Mouse (Mus musculus) Patski (cell line): ENCODE results near the gene Rtn2. TPM values are rescaled to one million over a fixed set of nuclear protein-coding genes. Genes with fewer than 3 reads are reported as not detected.

ENCODE experiments used
- ATAC-seq: fragments of 100-300 bp; one replicate; pipeline ENCODE4 v1.8.0; 2021
- CTCF ChIA-PET: fragments of 350-600 bp; sonication (Branson Sonifier 250); formaldehyde crosslinking; loops from one replicate; lab custom pipeline; 2022; ENCODE audit warnings: inconsistent platforms; lab: Charles Lee
- POLR2A ChIA-PET: fragments of 350-600 bp; sonication (Branson Sonifier 250); formaldehyde crosslinking; loops from one replicate; lab custom pipeline; 2022; ENCODE audit warnings: antibody characterized with exemption, inconsistent platforms; lab: Charles Lee
- DNase-seq: peaks from one replicate; pipeline ENCODE4 v3.0.0-alpha.2; 2011; ENCODE audit warnings: low read depth, low spot score
- H3K27me3 ChIP-seq: fragments of 371-371 bp; one replicate; pipeline ENCODE4 v1.5.1; 2021
- CTCF ChIP-seq: fragments of 100-300 bp; IDR thresholded peaks from one replicate; pipeline ENCODE4 v1.5.1; 2021
- in situ Hi-C: fragments of 300-500 bp; cut with MboI; formaldehyde crosslinking; loops from 3 replicates; pipeline ENCODE4 v1.11.1; 2018; ENCODE audit warnings: low pct_unique_long_range_greater_than_20kb, mixed read lengths
- polyA plus RNA-seq: library from polyadenylated mRNA; unstranded; gene quantifications from one replicate; pipeline ENCODE4 v1.2.3, GENCODE M21; 2021

Gene Rtn2
- polyA plus RNA-seq, 1 experiment from 2014 or later, result 4.0 TPM

DNA sequence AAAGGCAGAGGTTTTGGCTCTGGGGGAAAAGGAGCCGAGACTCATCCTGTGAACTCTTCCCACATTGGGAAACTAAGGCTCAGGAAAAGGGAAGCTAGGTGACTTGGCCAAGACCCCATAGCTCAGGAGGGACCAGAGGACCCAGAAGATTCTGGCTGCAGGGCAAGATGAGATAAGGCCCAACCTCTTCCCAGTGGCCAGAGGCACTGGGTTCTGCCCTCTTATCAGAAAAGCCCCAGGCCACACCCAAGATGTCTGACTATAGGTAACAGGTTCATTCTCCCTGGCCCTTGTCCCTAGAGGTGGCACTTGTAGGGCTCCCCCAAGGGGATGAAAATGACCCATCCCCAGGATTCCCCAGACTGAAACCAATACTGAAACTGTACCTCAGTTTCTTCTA, 35.6 kb upstream of the Rtn2 start:
- H3K27me3 ChIP-seq, result no peaks in the 10 kb centered on the region
- ATAC-seq (no peak), DNase-seq (no peak)
- POLR2A ChIA-PET, result interaction anchor here (1.2 kb wide), 1 partner anchor 21 kb away, joined by 3 read pairs; no protein-coding TSS in a partner anchor
- in situ Hi-C loops, result no loop called here
- no peak for TF ChIP-seq CTCF
- CTCF ChIA-PET, result interaction anchor here (0.9 to 1.5 kb wide), 3 partner anchors 10 to 117 kb away, joined by 3 to 7 read pairs (median 4); no protein-coding TSS in a partner anchor

DNA sequence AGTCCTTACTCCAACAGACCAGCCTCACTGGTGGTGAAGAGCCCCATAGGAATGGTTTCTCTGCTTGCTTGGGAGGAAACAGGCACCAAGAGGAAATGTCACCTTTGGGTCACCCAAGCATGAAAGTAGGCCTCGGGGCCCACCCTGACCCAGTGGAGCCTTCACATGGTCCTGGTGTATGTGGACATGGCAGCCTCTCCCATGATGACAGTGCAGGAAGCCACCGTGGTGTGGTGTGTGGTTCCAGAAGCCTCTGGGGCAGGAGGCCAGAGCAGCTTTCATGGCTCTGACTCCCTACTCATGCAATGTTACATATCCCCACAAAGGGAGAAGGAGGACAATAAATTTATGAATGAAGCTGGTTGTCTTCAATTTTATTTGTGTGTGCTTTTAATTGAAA, 34.9 kb upstream of the Rtn2 start:
- in situ Hi-C loops, result no loop called here
- no peak for DNase-seq
- CTCF ChIA-PET, result interaction anchor here (0.9 to 1.5 kb wide), 3 partner anchors 9 to 116 kb away, joined by 3 to 7 read pairs (median 4); no protein-coding TSS in a partner anchor
- POLR2A ChIA-PET, result interaction anchor here (1.2 kb wide), 1 partner anchor 20 kb away, joined by 3 read pairs; no protein-coding TSS in a partner anchor
- ATAC-seq, result no peak
- TF ChIP-seq CTCF, result no peak
- H3K27me3 ChIP-seq, result no peaks in the 10 kb centered on the region

DNA sequence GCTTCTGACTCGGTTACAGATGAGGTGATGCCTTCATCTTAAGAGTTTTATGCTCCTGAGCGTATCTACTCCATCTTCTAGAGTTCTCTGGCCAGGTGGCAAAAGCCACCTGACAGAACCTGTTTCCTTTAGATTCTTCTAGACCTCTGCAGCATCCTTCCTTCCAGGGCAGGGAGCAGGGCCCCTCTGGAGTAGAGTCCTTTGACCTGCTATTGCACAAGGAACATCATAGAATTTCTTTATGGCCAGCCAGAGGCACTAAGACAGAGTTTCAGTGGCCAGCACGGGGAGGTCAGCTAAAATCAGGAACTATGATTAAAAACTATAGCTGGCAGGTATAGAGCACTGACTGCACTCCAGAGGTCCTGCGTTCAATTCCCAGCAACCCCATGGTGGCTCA, 30.3 kb upstream of the Rtn2 start:
- no peak for ATAC-seq
- in situ Hi-C loops, result no loop called here

DNA sequence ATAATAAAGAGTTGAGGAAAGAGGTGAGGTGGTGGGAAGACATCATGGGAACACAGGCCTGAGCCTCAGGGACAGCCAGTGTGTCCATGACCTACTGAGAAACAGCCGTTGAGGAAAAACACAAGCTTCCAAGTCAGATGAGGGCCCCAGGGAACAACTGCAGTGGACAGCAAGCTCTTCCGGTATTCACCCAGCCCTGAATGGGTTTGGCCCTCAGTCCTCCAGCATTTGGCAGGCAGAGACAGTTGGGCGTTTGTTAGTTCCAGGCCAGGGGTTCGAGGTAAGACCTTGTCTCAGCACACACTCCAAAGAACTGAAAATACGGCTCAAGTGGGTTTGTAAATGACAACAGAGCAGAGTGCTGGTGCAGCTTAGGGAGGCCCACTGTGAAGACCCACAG, 29.0 kb upstream of the Rtn2 start:
- ATAC-seq (no peak), DNase-seq (no peak)
- no peak for TF ChIP-seq CTCF
- in situ Hi-C loops, result no loop called here
- POLR2A ChIA-PET, result interaction anchor here (0.7 to 1.5 kb wide), 4 partner anchors 11 to 16 kb away, joined by 3 to 11 read pairs (median 6); no protein-coding TSS in a partner anchor
- CTCF ChIA-PET, result interaction anchor here (2.8 to 3.0 kb wide), 2 partner anchors 14 to 28 kb away, joined by 7 to 15 read pairs; no protein-coding TSS in a partner anchor
- no peaks in the 10 kb centered on the region for H3K27me3 ChIP-seq

More for the DNA sequence above, 30.3 kb upstream of the Rtn2 start:
- POLR2A ChIA-PET, result interaction anchor here (1.5 kb wide), 1 partner anchor 18 kb away, joined by 6 read pairs; no protein-coding TSS in a partner anchor
- CTCF ChIA-PET, result interaction anchor here (2.8 to 3.0 kb wide), 2 partner anchors 12 to 29 kb away, joined by 7 to 15 read pairs; no protein-coding TSS in a partner anchor
- no peak for TF ChIP-seq CTCF
- no peak for DNase-seq
- no peaks in the 10 kb centered on the region for H3K27me3 ChIP-seq

DNA sequence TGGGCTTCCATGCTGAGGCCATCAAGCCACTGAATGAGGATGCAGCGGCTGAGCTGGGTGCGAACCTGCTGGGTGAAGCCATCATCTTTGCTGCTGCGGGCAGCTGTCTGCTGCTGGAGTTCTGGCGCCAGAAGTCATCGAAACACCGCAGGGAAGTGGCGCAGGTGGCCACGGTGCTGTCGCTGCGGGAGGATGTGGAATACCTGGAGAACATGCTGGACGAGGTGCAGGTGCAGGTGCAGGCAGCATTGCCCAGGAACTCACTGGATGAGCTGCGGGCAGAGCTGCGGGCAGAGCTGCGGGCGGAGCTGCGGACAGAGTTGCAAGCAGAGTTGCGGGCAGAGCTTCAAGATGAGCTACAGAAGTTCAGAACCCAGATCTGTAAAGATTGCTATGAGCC, 27.0 kb upstream of the Rtn2 start:
- in situ Hi-C loops, result no loop called here

DNA sequence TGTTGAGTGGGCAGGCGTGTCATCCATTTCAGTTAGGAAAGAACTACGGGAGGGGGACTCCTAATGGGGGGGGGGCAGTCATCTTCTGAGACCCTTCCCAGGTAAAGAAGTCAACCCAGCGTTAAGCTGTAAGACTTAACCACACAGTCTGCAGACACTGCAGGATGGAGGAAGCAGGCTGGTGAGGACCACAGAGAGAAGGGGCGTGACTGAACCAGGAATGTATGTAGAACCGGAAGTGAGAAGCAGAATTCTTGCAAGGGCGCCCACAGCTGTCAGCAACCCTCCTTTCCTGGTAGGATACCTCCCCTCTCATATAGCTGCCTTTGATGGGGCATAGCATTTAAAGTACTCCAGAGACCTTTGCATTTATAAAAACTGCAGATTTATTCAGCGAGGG, 25.9 kb upstream of the Rtn2 start:
- H3K27me3 ChIP-seq, result no peaks in the 10 kb centered on the region
- ATAC-seq (no peak), DNase-seq (no peak)
- in situ Hi-C loops, result no loop called here
- POLR2A ChIA-PET, result interaction anchor here (0.8 kb wide), 1 partner anchor 10 kb away, joined by 3 read pairs; no protein-coding TSS in a partner anchor
- CTCF ChIA-PET, result interaction anchor here (1.1 to 2.2 kb wide), 3 partner anchors 10 to 17 kb away, joined by 3 to 7 read pairs (median 5); no protein-coding TSS in a partner anchor
- TF ChIP-seq CTCF, result no peak

More for the DNA sequence above, 27.0 kb upstream of the Rtn2 start:
- no peak for TF ChIP-seq CTCF
- no peaks in the 10 kb centered on the region for H3K27me3 ChIP-seq
- ChIA-PET POLR2A (interaction anchor here (0.7 kb wide), 1 partner anchor 13 kb away, joined by 4 read pairs; no protein-coding TSS in a partner anchor), CTCF (interaction anchor here (1.1 to 2.2 kb wide), 3 partner anchors 8 to 16 kb away, joined by 3 to 7 read pairs (median 5); no protein-coding TSS in a partner anchor)
- ATAC-seq (no peak), DNase-seq (no peak)

DNA sequence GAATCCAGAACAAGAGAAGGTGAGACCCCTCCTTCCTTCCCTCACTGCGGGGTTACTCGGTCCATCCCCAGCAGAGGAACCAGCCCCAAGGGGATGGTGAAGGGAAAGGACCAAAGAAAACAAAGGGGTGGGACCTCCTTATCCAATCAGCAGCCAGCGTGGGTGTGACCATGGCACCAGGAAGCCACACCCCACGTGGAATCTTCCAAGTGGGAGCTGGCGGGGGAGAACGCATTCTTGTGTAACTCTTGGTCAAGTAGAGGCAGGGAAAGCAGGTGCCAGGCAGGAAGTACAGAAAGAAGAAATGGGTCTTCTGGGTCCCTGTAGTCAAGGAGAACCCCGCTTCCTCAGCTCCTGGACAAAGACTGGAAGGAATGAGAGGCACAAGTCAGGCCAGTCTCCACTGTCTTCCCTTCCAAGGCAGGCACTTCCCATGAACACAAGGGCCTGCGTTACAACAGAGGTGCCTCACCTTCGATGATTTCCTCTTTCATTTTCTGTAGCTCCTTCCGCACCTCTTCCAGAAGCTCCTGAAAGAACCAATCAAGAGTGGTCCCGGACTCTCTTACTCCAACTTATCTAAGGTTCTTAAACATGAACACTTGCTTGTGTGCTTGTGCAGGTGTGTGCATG, 24.9 kb upstream of the Rtn2 start:
- POLR2A ChIA-PET, result interaction anchor here (0.5 to 2.3 kb wide), 3 partner anchors 9 to 13 kb away, joined by 3 to 9 read pairs (median 3); no protein-coding TSS in a partner anchor
- no peak for DNase-seq
- CTCF ChIA-PET, result interaction anchor here (2.2 to 3.2 kb wide), 2 partner anchors 10 to 18 kb away, joined by 7 to 17 read pairs; no protein-coding TSS in a partner anchor
- in situ Hi-C loops, result no loop called here
- no peak for TF ChIP-seq CTCF
- no peaks in the 10 kb centered on the region for H3K27me3 ChIP-seq
- ATAC-seq, result no peak

DNA sequence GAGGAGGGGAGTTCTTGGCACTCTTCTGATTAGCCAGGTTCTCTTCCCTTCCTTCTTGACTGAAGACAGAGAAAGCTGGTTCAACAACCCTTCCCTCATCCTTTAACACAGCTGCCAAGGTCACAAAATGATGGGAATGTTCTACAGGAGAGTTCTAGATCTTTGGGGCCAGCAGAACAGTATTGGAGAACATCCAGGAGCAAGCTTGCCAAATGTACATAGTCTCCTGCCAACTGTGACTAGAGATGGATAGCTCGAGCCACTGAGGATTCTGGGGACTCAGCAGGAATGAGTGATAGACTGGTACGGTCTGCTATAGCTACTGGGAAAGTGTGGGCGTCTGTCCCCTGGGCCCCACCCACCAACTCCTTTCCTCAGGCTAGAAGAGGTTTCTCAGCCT, 24.1 kb upstream of the Rtn2 start:
- POLR2A ChIA-PET, result interaction anchor here (0.5 to 2.3 kb wide), 2 partner anchors 12 kb away, joined by 3 to 9 read pairs; no protein-coding TSS in a partner anchor
- CTCF ChIA-PET, result interaction anchor here (1.0 to 3.2 kb wide), 2 partner anchors 9 to 19 kb away, joined by 3 to 17 read pairs; no protein-coding TSS in a partner anchor
- DNase-seq (no peak), ATAC-seq (no peak)
- no peaks in the 10 kb centered on the region for H3K27me3 ChIP-seq
- in situ Hi-C loops, result no loop called here
- TF ChIP-seq CTCF, result no peak

DNA sequence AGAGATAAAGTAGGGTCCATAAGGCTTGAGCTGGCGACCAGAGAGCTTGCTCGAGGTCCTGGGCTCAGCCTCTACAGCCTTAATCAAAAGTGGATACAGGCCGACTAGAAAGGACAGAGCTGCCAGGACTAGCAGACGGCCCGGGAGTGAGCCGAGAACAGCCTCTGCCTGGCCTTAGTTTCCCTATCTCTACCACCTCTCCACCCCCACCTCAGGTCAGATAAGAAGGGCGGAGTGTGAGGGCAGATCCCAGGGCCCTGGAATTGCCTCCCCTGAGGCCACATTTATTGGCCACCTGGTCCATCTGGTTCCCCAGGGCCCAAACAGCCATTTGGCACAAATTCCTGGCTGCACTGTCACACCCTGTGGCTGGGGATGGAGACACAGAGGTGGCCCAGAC, 17.3 kb upstream of the Rtn2 start:
- in situ Hi-C loops, result no loop called here
- H3K27me3 ChIP-seq, result no peaks in the 10 kb centered on the region
- no peak for TF ChIP-seq CTCF
- CTCF ChIA-PET, result no interaction called here
- ATAC-seq (no peak), DNase-seq (no peak)
- POLR2A ChIA-PET, result interaction anchor here (0.6 kb wide), 2 partner anchors 12 to 94 kb away, joined by 3 read pairs; partner anchors contain the start of gene Cd3eap
